Mouse (Mus musculus) midbrain, embryonic 16.5 days (tissue): ENCODE results near the gene Tyro3. TPM values are rescaled to one million over a fixed set of nuclear protein-coding genes. Genes with fewer than 3 reads are reported as not detected.

ENCODE experiments used
- ATAC-seq: fragments of 200-750 bp; cut with Nextera tagmentation; 2 replicates; pipeline ENCODE4 v1.8.0; 2017; ENCODE audit warnings: moderate TSS enrichment
- H3K27ac ChIP-seq: fragments of 300-500 bp; sonication (generic); 2 replicates; pipeline ENCODE4 v1.5.1; 2014; ENCODE audit warnings: mild to moderate bottlenecking, low read length, mixed read lengths
- H3K27me3 ChIP-seq: fragments of 300-500 bp; sonication (generic); 2 replicates; pipeline ENCODE4 v1.6.1; 2014; ENCODE audit warnings: low read depth, low read length, mixed read lengths; ENCODE audit not compliant: control insufficient read depth, insufficient read depth
- H3K36me3 ChIP-seq: fragments of 300-500 bp; sonication (generic); 2 replicates; pipeline ENCODE4 v1.6.1; 2014; ENCODE audit warnings: mild to moderate bottlenecking, low read length, moderate library complexity, mixed read lengths; ENCODE audit not compliant: control insufficient read depth, insufficient read depth
- H3K4me1 ChIP-seq: fragments of 300-500 bp; sonication (generic); 2 replicates; pipeline ENCODE4 v1.6.1; 2014; ENCODE audit warnings: mild to moderate bottlenecking, low read length, mixed read lengths; ENCODE audit not compliant: control insufficient read depth, insufficient read depth
- H3K4me2 ChIP-seq: fragments of 300-500 bp; sonication (generic); 2 replicates; pipeline ENCODE4 v1.6.1; 2014; ENCODE audit warnings: mild to moderate bottlenecking, low read length, mixed read lengths
- H3K4me3 ChIP-seq: fragments of 300-500 bp; sonication (generic); 2 replicates; pipeline ENCODE4 v1.5.1; 2014; ENCODE audit warnings: low read depth, mild to moderate bottlenecking, low read length, moderate library complexity, mixed read lengths
- H3K9ac ChIP-seq: fragments of 300-500 bp; sonication (generic); 2 replicates; pipeline ENCODE4 v1.6.1; 2014; ENCODE audit warnings: low read depth, low read length, mixed read lengths
- H3K9me3 ChIP-seq: fragments of 300-500 bp; sonication (generic); replicated peaks from 2 replicates; pipeline ENCODE4 v1.6.1; 2014; ENCODE audit warnings: mild to moderate bottlenecking, low read length, mixed read lengths; ENCODE audit not compliant: control insufficient read depth, poor library complexity, severe bottlenecking
- WGBS: fragments of 180-500 bp; shearing (Covaris S2); extraction: QIAGEN DNeasy Blood & Tissue Kit; methylation state at CpG from one replicate; pipeline ENCODE4 v1.1.7; 2014; 5-methylcytosine and 5-hydroxymethylcytosine counted together
- polyA plus RNA-seq: library from polyadenylated mRNA; unstranded; fragments of >200 nt; fragmentation: Nextera tagmentation; extraction: Ambion mirVana; gene quantifications from 2 replicates; pipeline ENCODE4 v1.2.1, GENCODE M21; 2015

Tyro3 gene
- 20.0 and 24.4 TPM in 2 replicates for polyA plus RNA-seq

DNA sequence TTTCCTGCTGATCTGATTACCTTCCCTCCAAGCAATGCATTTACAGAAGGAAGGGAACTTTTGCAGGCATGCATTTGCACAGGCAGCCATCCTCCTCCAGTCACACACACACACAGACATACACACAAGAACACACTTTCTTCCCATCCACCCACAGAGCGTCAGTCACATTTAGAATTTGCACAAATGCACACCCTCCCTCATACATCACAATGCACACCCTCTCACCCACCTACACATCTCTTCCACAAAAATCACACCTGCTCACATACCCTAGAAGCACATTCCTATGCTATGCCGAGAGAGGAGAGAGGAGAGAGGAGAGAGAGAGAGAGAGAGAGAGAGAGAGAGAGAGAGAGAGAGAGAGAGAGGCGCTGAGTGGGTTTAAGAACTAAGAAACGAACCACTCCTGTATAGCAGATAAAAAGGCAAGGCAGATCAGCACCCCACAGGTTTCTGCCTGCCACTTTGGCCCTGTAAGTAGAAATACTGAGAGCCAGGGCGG, at the start of gene Tyro3:
Tyro3 (plus strand) TSS at position 455 of the 505 bp plus-strand sequence.
- 60% methylated on average over 5 of the region's 5 CpGs for WGBS
- Histone ChIP-seq H3K4me3 (no peak within 1 kb of the TSS), H3K9me3 (no peaks in the 10 kb centered on the region), H3K36me3 (no peaks in the 10 kb centered on the region), H3K4me2 (no peak within 1 kb of the TSS), H3K27ac (no peak within 1 kb of the TSS), H3K9ac (no peak within 1 kb of the TSS), H3K27me3 (peaks cover 11% of the 10 kb centered on the region), H3K4me1 (peaks cover 16% of the 10 kb centered on the region)
- ATAC-seq = no peak

DNA sequence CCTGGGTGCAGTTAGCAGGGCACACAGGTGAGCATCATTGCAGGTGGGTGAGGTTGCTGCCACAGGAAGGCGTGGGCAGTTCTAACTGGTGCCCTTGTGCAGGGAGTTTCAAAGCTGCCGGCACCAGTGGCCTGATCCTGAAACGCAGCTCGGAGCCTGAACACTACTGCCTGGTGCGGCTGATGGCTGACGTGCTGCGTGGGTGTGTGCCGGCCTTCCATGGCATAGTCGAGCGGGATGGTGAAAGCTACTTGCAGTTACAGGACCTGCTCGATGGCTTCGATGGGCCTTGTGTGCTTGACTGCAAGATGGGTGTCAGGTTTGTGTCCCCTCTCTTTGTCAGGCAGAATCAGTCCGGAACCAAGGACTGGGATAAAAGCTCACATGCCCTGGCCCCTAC, 48.3 kb upstream of the Tyro3 start:
- 78% methylated on average over 13 of the region's 13 CpGs for WGBS
- Histone ChIP-seq H3K27ac (no peak overlapping the region), H3K9me3 (no peaks in the 10 kb centered on the region), H3K4me3 (no peak overlapping the region), H3K27me3 (peaks cover 11% of the 10 kb centered on the region), H3K9ac (no peak overlapping the region), H3K4me2 (no peak overlapping the region), H3K36me3 (no peaks in the 10 kb centered on the region), H3K4me1 (peaks cover 4% of the 10 kb centered on the region)
- ATAC-seq = no peak

GRCm38 (mm10) chr2:119757601-119758100, 39.9 kb upstream of the Tyro3 start:
- peak overlapping the region; percentile 99 for H3K4me2 ChIP-seq
- peak overlapping the region; percentile 67 for H3K4me3 ChIP-seq
- 1% methylated on average over 31 of the region's 31 CpGs for WGBS
- peaks cover 7% of the 10 kb centered on the region; the same call in 1 of the 2 replicates for H3K4me1 ChIP-seq
- no peaks in the 10 kb centered on the region for H3K9me3 ChIP-seq
- H3K9ac ChIP-seq = peak overlapping the region; percentile 77
- no peak overlapping the region for H3K27ac ChIP-seq
- no peaks in the 10 kb centered on the region for H3K36me3 ChIP-seq
- peaks cover 26% of the 10 kb centered on the region for H3K27me3 ChIP-seq
- peak; percentile 73 for ATAC-seq

DNA sequence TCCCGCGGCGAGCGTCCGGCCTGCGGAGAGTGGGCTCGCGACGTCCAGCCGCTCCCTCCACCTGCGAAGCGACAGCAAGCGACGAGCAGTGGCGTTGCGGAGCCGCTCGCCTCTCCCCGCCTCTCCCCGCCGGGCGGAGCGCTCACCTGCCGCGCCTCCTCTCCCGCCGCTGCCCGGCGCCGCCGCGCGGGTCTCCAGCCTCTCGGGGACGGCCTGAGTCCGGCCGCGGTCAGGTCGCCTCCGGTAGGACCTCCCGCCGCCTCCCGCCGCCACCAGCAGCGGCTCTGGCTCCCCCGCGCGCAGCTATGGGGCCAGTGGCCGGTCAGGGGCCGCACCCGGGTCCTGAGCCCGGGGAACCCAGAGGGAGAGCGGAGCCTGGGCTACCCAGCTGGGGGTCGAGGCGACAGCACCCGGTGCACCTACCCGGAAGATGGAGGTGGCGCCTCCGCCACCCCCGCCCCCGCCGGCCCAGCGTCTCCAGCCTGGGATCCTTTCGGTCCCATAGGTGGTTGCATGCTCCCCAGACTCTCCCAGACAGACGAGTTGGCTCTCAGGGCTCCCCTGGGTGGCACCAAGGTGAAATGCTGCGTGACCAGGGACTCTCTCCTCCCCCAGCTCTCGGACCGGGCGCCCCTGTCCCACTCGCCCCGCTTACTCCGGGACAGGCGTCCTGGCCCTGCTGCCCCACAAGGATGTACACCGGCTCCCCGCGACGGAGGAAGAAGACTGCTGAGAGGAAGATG, 39.3 kb upstream of the Tyro3 start:
- Histone ChIP-seq H3K27me3 (peaks cover 26% of the 10 kb centered on the region), H3K4me2 (peak overlapping the region; percentile 99), H3K9me3 (no peaks in the 10 kb centered on the region), H3K36me3 (no peaks in the 10 kb centered on the region), H3K9ac (peak overlapping the region; percentile 77), H3K4me1 (peaks cover 7% of the 10 kb centered on the region; the same call in 1 of the 2 replicates), H3K27ac (no peak overlapping the region), H3K4me3 (peak overlapping the region; percentile 67)
- peak; percentile 55 for ATAC-seq
- WGBS = 1% methylated on average over 58 of the region's 77 CpGs

DNA sequence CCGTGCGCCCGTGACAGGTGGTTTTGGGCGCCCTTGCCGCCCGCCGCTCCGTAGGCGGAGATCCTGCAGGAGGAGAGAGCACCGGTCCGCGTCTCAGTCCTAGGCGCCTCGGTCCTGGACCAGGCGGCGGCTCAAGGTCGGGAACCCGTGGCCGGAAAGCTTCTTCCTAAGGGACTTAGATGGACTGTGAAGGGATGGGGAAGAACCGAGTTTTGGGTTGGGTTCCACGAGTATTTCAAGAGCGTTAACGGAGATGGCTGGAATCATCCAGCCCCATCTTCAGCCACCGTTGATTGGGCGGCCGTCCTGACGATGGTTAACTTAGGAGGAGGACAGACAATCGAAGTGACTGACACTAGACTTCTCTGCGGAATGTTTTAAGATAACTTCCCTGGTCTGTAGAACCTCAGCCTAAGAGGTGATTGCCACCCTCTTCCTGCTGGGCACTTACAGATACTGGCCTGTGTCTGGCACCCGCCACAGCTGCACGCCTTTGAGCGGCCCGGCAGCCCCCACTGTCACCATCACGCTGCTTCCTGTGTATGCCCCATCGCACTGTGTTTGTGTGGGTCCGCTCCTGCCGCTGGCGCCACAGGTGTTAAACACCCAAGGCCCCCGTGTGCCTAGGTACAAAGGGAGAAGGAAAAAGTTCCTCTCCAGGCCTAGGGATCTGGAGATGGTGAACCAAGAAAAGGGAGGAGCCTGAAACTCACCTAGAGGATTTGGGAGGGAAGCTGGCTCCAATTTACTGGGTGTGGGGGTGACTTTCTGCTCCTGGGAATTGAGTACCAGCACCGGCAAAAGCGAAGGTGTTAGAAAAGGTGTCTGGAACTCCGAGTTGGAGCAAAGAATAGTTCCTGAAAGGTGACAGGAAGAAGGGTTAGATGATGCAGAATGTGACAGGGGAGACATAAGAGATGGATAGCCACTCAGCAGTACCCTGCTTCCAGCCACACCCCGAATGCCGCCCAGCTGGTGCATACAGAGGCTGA, 38.4 kb upstream of the Tyro3 start:
- Histone ChIP-seq H3K27me3 (peaks cover 26% of the 10 kb centered on the region), H3K9me3 (no peaks in the 10 kb centered on the region), H3K36me3 (0 out of 2 replicates have a peak, but pooled peaks cover 5% of the 10 kb centered on the region), H3K4me1 (peaks cover 7% of the 10 kb centered on the region; the same call in 1 of the 2 replicates), H3K9ac (no peak overlapping the region), H3K4me2 (peak overlapping the region; percentile 99), H3K4me3 (peak overlapping the region; percentile 67), H3K27ac (no peak overlapping the region)
- WGBS = 6% methylated on average over 44 of the region's 44 CpGs
- ATAC-seq = peak; percentile 9; the same call in 1 of the 2 replicates

GRCm38 (mm10) chr2:119760251-119760650, 37.3 kb upstream of the Tyro3 start, which contains the start of gene Ltk:
Gene Ltk, minus strand, starts transcription at chr2:119760431.
- Histone ChIP-seq H3K36me3 (peaks cover 10% of the 10 kb centered on the region; the same call in 1 of the 2 replicates), H3K27ac (no peak within 1 kb of the TSS), H3K27me3 (peaks cover 26% of the 10 kb centered on the region), H3K4me2 (no peak within 1 kb of the TSS), H3K9me3 (no peaks in the 10 kb centered on the region), H3K9ac (no peak within 1 kb of the TSS), H3K4me1 (peaks cover 7% of the 10 kb centered on the region; the same call in 1 of the 2 replicates), H3K4me3 (no peak within 1 kb of the TSS)
- WGBS = 22% methylated on average over 9 of the region's 9 CpGs
- no peak for ATAC-seq

DNA sequence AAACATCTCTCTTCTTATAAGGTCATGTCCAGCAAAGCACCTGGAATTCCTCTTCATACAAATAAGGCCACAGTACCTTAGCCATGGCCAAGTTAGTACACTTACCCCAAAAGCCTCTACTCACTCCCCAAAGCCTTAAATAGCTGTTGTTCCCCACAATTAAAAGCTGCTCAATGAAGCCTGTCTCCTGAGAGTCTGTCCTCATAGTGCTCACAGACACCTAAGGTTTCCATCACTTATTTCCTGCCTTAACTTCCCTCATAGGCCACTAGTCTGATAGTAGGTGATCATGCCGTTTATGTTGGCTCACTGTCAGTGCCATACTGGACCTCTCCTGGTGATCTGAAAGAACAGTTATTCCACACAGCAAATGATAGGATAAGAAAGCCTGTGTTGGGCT, 35.3 kb upstream of the Tyro3 start:
- H3K4me2 ChIP-seq = no peak overlapping the region
- H3K36me3 ChIP-seq = peaks cover 14% of the 10 kb centered on the region; the same call in 1 of the 2 replicates
- WGBS = 73% methylated on average over 1 of the region's 1 CpGs
- H3K27me3 ChIP-seq = peaks cover 24% of the 10 kb centered on the region
- H3K4me3 ChIP-seq = no peak overlapping the region
- no peak overlapping the region for H3K27ac ChIP-seq
- H3K9ac ChIP-seq = no peak overlapping the region
- H3K4me1 ChIP-seq = peaks cover 7% of the 10 kb centered on the region; the same call in 1 of the 2 replicates
- H3K9me3 ChIP-seq = no peaks in the 10 kb centered on the region
- no peak for ATAC-seq

- Histone ChIP-seq H3K9ac (no peak overlapping the region), H3K4me1 (no peaks in the 10 kb centered on the region; the same call in 1 of the 2 replicates), H3K36me3 (peaks cover 21% of the 10 kb centered on the region), H3K4me3 (no peak overlapping the region), H3K27me3 (peaks cover 14% of the 10 kb centered on the region), H3K4me2 (no peak overlapping the region), H3K9me3 (no peaks in the 10 kb centered on the region), H3K27ac (no peak overlapping the region)
- no peak for ATAC-seq
- WGBS = 71% methylated on average over 4 of the region's 4 CpGs
These were observed 33.6 kb upstream of the Tyro3 start for GRCm38 (mm10) chr2:119763924-119764323.
